28 mouse cellular contexts compared by ENCODE assay signal in genomic region chr6:99176216-99176615, GRCm38 (mm10).
A peak's percentile ranks its signal among the peaks of the same experiment; 100 is the strongest.
DNase-seq lines count a peak whose midpoint lies in the region; ATAC-seq lines count a peak whose summit lies in the region.
"Had no signal": no experiment of that assay in that cellular context is flagged by ENCODE, and none has a peak within 500 bp of the region (broad histone marks: within the 10 kb centered on the region; RNA-seq: fewer than 3 reads in every experiment).

No protein-coding gene starts in this region.

- no peaks in the 10 kb centered on the region for H3K9me3 ChIP-seq in heart, embryonic 11.5 days (replicated peaks; ENCODE audit: control insufficient read depth, low read length)
- H3K9me3 ChIP-seq: embryonic facial prominence, embryonic 13.5 days; embryonic facial prominence, embryonic 15.5 days; forebrain, embryonic 10.5 days; forebrain, embryonic 12.5 days; G1E had no signal

- peak; percentile 69 for DNase-seq in heart, adult 11 months
- peak; percentile 12 for DNase-seq in CD4-positive helper T cell, adult 2 months (ENCODE audit: low read depth, low spot score)
- DNase-seq in induced T-regulatory cell, adult 2 months (ENCODE audit: low read depth), result peak; percentile 24
- DNase-seq in cerebellum, postnatal 4 days (ENCODE audit: low spot score in 2 of 2), result no peak
- no peak for DNase-seq in spleen, postnatal 36 days (ENCODE audit: low spot score in 2 of 2)
- no peak for DNase-seq in yolk sac, embryonic 10.5 days (ENCODE audit: low spot score)
- DNase-seq: adrenal gland, adult 8-10 months; adrenal gland, postnatal 14 days; adrenal gland, postnatal 36 days; B cell, adult 2 months; cerebellum, adult 11-12 months; cerebellum, adult 2 months; cerebellum, adult 9-10 months; cerebellum, postnatal 10 days; cerebellum, postnatal 25 days; embryo, embryonic 11 days had no signal

- ATAC-seq in heart, embryonic 11.5 days (replicated peaks; ENCODE audit: insufficient number of reproducible peaks, low FRiP score, low TSS enrichment), result no peak
- ATAC-seq in CD4-positive, CD25-positive, alpha-beta regulatory T cell, adult 4 months, result peak; percentile 14
- ATAC-seq: activated CD4-positive, CD25-positive, alpha-beta regulatory T cell, adult 4 months; forebrain, embryonic 14.5 days; forebrain, embryonic 16.5 days; Patski had no signal

- no peaks in the 10 kb centered on the region for H3K36me3 ChIP-seq in heart, embryonic 11.5 days (ENCODE audit: control insufficient read depth, insufficient read depth, low read length)
- H3K36me3 ChIP-seq: embryonic facial prominence, embryonic 13.5 days; embryonic facial prominence, embryonic 15.5 days; forebrain, embryonic 10.5 days; forebrain, embryonic 12.5 days had no signal

- H3K4me1 ChIP-seq in heart, embryonic 11.5 days (ENCODE audit: control insufficient read depth, insufficient read depth, low read length), result peaks cover 44% of the 10 kb centered on the region

- 78% methylated on average over 3 of the region's 3 CpGs for WGBS in heart, embryonic 11.5 days (ENCODE audit: insufficient replicate concordance)

- H3K9ac ChIP-seq in heart, embryonic 11.5 days (ENCODE audit: low read depth, low read length), result no peak overlapping the region
- H3K9ac ChIP-seq: embryonic facial prominence, embryonic 13.5 days; embryonic facial prominence, embryonic 15.5 days; forebrain, embryonic 12.5 days had no signal

- no peak overlapping the region for H3K27ac ChIP-seq in heart, embryonic 11.5 days (ENCODE audit: low read depth, low read length)
- H3K27ac ChIP-seq: embryonic facial prominence, embryonic 13.5 days; embryonic facial prominence, embryonic 15.5 days; forebrain, embryonic 12.5 days had no signal

- H3K4me3 ChIP-seq in heart, embryonic 11.5 days (ENCODE audit: low read depth, low read length), result no peak overlapping the region
- H3K4me3 ChIP-seq: embryonic facial prominence, embryonic 13.5 days; embryonic facial prominence, embryonic 15.5 days; erythroblast, embryonic 14.5 days; forebrain, embryonic 10.5 days; forebrain, embryonic 12.5 days had no signal

- H3K27me3 ChIP-seq in heart, embryonic 11.5 days (ENCODE audit: control insufficient read depth, insufficient read depth, low read length), result no peaks in the 10 kb centered on the region
- H3K27me3 ChIP-seq: embryonic facial prominence, embryonic 13.5 days; embryonic facial prominence, embryonic 15.5 days; forebrain, embryonic 12.5 days; Patski had no signal

- no peak overlapping the region for H3K4me2 ChIP-seq in heart, embryonic 11.5 days
- H3K4me2 ChIP-seq: embryonic facial prominence, embryonic 13.5 days; embryonic facial prominence, embryonic 15.5 days; forebrain, embryonic 12.5 days had no signal

Comparison
In these comparisons a context has a peak if more than half of its experiments do, and no peak if none do; other contexts are left out.
1. DNase-seq: peak in heart, adult 11 months (single experiment), CD4-positive helper T cell, adult 2 months (single experiment) and induced T-regulatory cell, adult 2 months (single experiment); none in cerebellum, postnatal 4 days (0 of 2), spleen, postnatal 36 days (0 of 2) and yolk sac, embryonic 10.5 days (single experiment).